Mouse (Mus musculus) frontal cortex, adult (tissue): Measurements from ENCODE around the gene Tuba1b.
A peak's percentile ranks its signal among the peaks of the same experiment; 100 is the strongest.

ENCODE experiments used
- ATAC-seq: cut with Nextera tagmentation; 2 replicates; pipeline ENCODE4 v1.9.2; 2017; ENCODE audit warnings: mild to moderate bottlenecking, moderate library complexity, mixed read lengths; ENCODE audit not compliant: low TSS enrichment

The Tuba1b gene

DNA sequence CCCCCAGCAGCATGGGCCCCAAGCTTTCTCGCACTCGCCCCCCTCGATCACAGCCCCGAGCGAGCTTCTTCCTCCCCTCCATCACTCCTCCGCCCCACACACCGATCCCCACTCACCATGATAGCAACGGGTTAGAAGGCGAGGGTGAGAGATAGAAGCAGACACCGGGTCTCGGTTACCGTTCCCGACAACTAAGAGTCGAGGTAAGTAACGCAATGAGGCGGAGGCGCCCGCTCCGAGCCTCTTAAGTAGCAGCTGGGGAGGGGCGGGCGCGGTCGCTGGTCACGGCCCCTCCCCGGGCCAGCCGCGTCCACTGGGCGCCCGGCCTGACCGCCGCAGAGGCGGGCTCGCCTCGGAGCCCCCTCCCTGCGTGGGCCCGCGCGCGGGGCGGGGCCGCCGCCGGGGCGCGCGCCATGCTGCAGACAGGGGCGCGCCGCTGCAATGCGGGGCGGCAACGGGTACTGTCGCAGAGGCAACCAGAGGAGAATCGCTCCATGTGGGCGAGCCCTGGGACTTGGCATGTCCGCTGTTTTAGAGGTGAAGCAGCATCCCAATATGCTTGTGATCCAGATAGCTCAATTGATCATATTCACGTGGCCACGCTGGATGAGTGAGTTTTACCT is at the start of gene Tuba1b:
TSS of gene Tuba1b (minus strand) at position 349 of the 623 bp plus-strand sequence.
- peak; percentile 79 for ATAC-seq

DNA sequence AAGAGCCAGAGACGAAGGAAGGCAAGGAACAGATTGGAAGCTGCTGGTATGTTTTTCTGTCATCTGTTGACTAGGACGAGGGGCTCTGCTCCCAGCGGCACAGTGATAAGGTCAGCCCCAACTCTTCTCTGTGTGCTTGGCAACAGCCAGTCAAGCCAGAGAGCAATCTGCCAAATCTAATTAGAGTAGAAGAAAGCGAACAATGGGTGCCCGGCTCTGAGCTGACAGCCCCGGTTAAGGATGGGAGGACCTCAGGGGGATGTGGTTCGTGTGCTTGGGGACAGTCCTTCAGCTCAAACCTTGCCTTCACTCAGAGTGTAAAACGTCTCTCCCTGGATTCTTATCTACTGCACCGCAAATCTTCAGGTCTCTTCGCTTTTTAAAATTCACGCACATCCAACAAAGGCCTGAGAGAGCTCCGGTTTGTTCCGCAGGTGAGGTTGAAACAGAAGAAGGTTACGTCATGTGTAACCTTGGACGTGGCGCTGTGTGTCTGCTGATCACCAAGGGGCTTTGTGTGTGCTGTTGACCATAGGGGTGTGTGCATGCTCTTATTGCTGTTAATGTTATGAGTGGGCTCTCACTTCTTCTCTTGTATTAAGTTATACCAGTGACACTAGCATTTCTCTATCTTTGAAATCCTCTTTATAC is 49.2 kb upstream of the Tuba1b start:
- ATAC-seq, result no peak

DNA sequence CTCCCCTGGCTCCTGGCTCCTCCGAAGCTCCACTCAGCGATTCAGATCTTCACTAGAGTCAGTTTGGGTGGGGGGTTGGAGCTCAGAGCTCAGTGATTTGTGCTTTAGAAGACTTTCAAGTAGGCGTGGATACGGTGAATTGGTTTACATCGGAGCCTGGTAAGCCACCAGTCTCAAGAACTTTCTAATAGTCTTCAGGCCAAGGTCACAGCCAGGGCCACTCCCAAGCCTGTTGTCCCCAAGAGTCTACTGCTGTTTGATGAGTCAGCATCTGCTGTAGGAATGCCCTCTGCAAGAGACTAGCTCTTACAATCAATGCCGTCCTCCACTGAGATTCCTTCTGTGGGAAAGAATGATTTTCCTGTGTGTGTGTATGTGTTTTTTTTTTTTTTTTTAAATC is 47.7 kb upstream of the Tuba1b start:
- no peak for ATAC-seq

DNA sequence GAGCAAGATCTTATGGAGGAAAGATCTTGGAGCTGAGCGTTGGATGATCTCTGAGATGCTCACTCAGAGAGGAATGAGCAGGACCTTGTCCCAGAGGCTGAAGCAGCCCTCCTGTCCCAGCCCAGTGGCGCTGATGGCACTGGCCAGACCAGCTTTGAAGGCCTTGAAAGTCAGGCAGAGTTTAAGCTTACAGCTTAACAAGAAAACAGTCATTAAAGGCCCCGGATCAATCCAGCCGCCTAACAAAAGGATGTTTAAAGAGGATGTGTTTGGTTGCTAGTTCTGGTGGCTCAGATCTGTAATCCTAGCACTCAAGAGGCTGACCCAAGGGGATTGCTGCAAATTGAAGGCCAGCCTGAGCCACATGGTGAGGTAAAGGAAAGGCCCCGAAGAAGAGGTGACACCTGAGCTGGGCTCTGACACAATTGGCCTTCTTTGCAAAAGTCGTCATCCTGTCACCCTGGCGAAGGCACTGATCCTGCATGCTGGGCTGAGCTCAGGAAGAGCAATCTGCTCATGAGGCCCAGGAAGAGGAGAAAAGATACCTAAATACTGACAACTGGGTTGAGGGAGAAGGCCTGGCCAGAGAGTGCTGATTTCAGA is 45.7 kb upstream of the Tuba1b start:
- no peak for ATAC-seq

DNA sequence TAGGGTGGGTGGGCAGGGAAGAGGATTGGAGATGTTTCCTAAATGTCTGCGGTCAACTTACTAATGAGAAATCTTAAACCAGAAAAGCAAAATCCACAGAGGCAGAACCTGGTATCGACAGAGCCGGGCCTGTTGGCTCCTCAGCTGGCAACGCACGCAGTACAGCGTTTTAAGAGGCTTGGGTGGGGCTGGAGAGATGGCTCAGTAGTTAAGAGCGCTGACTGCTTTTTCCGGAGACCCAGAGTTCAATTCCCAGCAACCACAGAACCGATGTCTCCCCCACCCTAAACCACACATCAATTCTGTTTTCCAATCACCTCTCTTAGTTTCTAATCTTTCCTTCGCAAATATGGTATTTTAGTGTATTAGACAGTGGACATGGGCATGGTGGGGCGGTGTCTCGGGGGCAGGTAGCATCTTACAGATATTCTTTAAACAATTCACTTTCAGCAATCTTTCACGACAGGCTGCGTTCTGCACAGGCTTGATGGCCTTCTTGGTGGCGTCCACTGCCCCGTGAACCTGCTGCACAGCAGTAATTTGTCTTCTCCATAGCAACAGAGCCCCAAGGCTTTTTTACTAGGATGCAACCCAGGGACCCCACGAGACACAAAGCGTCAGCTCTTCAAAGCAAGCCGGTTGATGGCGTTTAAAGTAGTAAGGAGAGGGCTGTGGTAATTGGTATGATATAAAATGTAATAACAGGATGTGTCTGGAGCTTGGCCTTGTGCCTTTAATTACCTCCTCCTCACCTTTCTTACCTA is 44.2 kb upstream of the Tuba1b start:
- ATAC-seq, result no peak

DNA sequence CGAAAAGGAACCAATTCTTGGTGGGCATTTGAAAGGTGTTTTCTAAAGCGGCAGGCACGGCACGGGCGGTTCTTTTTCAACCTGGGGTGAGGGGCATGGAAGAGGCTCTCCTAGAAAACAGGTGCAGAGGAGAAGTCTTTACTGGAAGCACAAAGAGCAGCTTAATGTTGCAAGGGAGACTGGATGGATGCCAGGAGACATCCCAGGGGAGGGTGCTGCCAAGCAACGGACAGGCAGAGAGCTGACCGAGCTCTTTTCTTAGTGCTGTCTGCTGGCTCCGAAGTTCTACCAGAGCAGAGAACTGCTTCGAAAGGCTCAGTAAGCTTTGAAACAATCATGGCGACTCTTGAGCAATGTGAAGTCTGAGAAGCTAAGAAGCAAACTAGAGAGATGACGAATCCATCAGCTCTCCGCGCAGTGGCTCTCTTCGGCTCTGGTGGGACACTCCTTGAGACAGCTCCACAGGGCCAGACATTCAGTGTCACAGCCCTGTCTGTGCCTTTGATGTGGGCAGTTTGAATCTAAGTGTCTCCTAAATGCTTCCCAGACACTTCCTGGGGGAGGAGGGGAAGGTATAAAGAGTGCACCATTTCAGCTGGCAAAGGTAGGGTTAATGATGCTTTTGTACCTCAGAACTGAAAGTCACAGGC is 43.5 kb upstream of the Tuba1b start:
- peak; percentile 62; the same call in 1 of the 2 replicates for ATAC-seq

DNA sequence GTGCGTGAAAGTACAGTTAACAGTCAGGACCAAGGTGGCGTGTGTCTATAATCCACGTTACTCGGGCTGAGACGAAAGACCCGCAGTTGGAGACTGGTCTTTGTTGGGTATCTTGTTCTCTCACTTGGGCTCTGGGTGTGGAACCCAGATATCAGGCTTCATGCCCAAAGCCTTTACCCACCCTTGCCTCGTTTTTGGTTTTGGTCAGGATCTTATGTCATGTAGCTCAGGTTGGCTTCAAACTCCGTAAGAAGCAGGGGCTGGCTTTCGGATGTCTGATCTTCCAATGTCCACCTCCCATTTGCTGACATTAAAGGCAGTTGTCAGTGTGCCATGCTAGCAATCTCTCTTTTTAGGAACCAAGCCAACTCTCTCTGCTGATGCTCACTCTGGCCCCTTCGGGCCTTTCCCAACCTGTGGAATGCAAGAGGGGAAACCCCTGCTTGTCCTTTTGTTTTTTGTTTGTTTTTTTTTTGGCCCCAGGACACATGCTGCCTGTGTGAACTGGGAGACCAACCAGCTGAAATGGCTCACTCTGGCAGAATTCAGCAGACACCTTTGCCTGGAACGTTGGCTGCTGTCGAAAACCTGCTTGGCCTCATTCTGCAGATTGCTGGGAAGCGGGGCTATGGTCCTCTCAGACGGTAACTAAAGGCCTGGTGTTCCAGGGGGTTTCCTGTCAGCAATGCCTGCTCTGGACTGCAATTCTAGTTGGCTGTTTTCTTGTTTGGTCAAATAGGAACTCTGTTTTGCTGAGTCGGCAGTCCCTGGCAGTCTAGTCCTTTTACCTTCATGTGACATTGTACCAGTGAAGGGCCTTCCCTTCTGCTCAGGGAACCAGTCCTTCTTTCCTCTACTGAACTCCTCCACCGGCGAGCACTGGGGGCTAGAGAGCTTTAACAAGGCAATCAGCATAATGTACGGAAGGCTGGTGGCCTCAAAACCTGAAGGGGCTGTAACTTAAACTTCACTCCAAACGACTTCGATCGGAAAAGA is 42.7 kb upstream of the Tuba1b start:
- no peak for ATAC-seq

DNA sequence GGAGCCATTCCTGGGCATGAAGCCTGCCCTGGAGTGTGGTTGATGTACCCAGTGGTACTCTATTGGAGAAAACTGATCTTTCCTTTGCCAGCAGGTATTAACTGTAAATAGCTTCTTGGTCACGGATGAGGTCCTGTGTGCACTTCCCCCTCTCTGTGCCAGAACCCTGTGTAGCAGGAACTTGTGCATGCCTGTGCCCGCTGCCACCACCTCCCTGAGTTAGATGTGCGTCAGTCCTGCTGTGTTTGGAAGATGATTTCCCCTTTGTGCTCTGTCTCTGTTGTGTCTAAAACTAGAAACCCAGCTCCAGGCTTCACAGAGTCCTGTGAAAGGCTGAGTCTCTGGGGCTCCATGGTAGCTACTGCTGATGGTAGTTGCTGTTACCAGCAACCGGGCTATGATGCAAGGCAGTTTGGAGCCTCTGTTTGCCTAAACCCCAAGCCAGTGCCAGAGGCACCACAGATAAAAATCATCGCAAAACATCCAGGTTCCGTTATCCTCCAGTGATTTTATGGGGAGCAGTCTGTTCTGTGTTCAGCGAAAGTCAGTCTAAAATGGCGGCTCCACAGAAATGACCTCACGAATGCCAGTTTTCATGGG is 38.8 kb upstream of the Tuba1b start:
- ATAC-seq, result no peak

DNA sequence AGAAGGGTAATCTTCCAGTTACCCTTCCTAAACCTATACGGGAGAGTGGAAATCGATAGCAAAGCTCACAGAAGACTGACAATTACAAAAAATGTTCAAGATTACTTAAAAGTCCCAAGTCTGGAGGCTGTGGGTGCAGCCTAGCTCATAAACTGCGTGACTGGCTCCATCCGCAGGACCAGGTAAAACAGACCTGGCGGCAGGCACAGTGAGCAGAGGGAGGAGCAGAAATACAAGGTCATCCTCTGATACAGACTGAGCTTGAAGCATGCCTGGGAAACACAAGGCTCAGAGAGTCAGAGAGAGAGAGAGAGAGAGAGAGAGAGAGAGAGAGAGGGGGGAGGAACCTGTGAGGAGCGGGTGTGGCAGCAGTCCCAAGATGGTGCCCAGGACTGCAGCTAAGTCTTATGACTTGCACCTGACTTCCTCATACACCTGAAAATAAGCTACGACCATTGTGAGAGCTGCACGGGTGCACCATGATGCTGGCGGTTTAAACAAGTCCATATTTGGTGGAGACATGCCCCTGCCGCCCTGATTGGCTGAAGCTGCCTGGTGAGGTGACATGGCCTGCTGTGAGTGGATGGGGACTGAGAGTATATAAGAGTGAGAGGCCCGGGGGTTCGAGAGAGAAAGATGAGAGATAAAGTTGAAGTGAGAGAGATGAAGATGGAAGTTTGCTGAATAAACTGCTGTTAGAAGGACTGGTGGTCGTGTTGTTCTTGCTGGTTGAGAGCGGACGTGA is 37.4 kb upstream of the Tuba1b start:
- ATAC-seq, result peak; percentile 50; the same call in 1 of the 2 replicates

DNA sequence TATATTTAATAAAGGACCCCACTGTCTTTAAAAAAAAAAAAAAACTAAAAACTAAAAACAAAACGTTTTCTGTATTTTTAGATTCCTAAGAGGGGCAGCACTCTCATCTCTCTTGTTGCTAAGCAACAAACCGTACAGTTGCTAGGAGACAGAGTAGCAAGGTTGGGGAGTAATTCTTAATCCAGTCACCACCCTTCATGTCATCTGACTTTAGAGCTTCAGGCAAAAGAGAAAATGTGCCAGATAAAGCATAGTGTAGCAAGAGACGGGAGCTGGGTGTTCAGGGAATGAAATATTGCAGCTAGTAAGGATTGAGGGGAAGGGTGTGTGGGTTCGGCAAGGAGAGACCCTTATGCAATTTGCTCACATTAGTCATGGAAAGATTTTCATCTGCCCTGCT is 36.7 kb upstream of the Tuba1b start:
- ATAC-seq, result peak; percentile 86

DNA sequence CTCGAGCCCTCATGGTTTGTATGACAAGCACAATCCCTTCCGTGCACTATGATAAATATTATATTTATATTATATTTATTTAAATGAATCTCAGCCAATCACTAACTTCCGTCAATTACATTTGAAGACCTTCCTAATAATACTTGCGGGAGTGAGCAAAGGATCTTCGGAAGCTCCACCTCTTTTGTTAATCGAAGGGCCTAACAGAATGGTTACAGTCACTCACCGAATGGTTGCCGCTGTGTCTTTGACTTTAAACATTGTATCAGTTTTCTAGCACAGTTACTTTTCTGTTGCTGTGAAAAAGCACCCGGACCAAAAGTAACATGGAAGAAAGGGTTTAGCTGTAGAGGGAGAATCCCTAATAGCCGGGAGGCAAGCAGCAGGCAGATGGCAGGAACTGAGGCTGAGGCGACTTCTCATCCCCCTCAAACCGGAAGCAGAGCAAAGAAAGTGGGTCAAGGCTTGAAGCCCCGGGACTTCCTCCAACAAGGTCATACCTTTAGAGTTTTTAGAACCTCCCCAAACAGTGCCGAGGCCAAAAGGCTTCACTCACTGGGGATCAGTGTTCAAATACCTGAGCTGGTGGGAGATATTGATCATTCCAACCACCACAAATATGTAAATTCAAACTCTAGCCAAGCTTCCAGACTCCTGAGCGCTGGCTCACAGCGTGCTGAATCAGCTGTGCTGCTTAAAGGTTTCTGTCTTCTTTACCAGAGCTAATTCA is 35.2 kb upstream of the Tuba1b start:
- peak; percentile 31; the same call in 1 of the 2 replicates for ATAC-seq

DNA sequence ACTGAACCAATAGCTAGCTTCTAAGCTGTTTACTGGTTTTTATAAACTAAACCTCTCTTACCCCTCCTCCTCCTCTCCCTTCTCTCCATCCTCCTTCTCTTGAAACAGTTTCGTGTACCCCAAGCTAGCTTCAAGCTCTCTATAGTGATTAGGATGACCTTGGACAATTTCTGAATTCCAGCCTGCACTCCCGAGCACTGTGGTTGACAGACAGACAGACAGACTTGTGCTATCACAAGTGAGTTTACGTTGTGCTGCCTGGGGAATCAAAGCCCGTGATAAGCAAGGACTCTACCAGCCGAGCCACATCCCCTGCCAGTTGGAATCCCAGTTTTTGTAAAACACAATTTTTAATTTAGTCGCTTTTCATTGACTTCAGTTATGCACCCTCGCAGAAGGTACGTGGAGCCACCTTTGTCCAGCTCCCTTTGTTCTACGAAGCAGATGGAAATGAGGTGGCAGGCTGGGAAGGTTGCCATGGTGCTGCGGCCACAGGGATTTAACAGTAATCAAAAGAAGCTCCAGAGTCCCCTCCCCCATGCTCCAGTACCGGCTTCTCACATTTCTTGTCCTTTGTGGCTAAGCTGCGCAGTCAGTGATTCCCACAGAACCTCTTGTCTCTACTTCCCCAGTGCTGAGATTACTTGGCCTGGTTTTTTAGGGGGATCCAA is 34.5 kb upstream of the Tuba1b start:
- no peak for ATAC-seq

DNA sequence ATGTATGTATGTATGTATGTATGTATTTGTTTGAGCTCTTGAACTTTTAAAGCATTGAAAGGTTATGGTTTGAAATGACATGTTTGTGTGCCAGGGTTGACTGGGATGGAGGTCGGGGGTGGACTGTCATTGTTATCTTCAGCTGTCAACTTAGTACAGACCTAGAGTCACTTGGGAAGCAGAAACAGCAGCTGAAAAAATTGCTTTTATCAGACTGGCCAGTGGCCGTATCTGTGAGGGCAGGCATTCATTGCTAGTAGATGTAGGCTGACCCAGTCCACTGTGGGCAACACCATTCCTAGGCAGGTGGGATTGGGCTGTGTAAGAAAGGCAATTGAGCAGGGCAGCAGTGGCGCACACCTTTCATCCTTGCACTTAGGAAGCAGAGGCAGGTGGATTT is 25.2 kb upstream of the Tuba1b start:
- ATAC-seq, result no peak

DNA sequence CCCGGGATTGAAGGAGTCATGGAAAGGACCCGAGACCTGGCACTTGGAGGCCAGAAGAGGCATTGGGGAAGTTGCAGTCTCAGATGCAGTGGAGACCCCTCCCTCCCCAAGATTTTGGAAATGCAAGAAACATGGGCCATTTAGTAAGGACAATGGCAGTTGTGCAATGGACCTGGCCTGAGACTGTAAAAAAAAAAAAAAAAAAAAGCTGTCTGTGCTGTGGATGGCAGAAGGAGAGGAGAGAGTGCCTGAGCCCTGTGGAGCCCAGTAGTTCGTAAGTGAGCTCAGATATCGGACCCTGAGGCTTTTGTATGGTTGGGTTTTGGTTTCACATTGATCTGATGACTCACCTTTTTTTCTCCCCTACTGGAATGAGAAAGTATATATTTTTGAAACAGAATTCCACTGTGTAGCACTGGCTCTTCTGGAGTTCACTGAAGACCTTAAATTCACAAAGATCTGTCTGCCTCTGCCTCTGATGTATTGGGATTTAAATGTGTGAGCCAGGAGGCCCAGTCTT is 24.6 kb upstream of the Tuba1b start:
- ATAC-seq, result no peak

DNA sequence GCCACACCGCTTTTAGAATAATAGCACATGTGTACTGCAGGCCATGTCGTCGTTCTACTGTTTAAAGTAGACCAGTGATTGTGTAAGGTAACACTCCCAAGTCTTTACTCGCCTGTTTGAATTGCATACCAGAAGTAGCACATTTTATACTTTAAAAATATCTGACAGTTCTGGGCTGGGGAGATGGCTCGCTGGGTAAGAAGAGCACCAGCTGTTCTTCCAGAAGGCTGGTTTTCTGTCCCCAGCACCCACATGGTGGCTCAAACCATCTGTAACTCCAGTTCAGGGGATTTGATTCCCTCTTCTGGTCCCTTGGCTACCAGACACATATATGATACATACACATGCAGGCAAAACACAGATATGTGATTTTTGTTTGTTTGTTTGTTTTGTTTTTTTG is 23.1 kb upstream of the Tuba1b start:
- ATAC-seq, result peak; percentile 22

DNA sequence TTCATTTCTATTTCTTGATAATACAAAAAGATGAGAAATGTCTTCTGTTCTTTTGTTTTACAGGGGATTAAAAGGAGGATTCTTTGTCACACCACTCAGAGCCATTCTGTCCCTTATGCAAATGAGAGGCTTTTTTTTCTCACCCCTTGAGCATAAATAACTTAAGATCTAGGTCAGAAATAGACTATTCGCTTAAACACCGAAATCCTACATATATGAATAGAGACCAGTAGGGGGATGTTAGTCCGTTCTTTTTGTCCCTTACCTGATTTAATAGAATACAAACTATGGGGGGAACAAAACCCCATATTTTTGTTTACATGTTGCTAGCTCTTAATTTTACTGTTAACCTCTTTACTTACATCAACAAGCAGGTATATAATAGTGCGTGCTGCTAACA is 21.6 kb upstream of the Tuba1b start:
- no peak for ATAC-seq

DNA sequence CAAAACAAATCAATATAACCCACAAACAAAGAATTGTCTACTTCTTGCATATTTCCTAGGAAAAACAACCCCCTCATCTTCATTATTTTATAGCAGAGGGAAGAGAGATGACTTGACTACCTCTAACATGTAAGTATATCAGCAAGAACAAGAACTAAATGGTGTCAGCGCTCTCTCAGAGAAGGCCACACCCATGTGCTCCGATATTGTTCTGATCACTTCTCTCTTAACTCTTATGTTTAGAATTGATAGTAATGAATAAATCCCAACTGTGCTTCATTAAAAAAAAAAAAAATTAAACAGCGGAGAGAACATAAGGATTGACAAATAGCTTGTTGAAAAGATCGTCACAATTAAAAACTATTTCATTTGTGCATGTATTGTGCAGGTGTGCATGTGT is 21.0 kb upstream of the Tuba1b start:
- no peak for ATAC-seq
